Mouse (Mus musculus) intestine, embryonic 14.5 days (tissue): Measurements from ENCODE around the gene Baiap2. TPM values are rescaled to one million over a fixed set of nuclear protein-coding genes. Genes with fewer than 3 reads are reported as not detected.

Experiments
- ATAC-seq: fragments of 200-750 bp; cut with Nextera tagmentation; replicated peaks from 2 replicates; pipeline ENCODE4 v1.8.0; 2017; ENCODE audit warnings: low read depth, moderate number of reproducible peaks, moderate TSS enrichment, moderate library complexity; ENCODE audit not compliant: low FRiP score, low TSS enrichment
- DNase-seq: peaks from one replicate; pipeline ENCODE4 v3.0.0-alpha.2; 2018; ENCODE audit warnings: low spot score
- H3K27ac ChIP-seq: fragments of 300-500 bp; sonication (generic); 2 replicates; pipeline ENCODE4 v1.5.1; 2014; ENCODE audit warnings: low read depth, mild to moderate bottlenecking, control low read depth
- H3K27me3 ChIP-seq: fragments of 300-500 bp; sonication (generic); replicated peaks from 2 replicates; pipeline ENCODE4 v1.6.1; 2014; ENCODE audit warnings: low read length, control low read depth; ENCODE audit not compliant: control insufficient read depth, insufficient read depth
- H3K36me3 ChIP-seq: fragments of 300-500 bp; sonication (generic); 2 replicates; pipeline ENCODE4 v1.6.1; 2014; ENCODE audit warnings: low read length, control low read depth; ENCODE audit not compliant: control insufficient read depth, insufficient read depth
- H3K4me1 ChIP-seq: fragments of 300-500 bp; sonication (generic); replicated peaks from 2 replicates; pipeline ENCODE4 v1.6.1; 2014; ENCODE audit warnings: low read length, control low read depth, mixed read lengths; ENCODE audit not compliant: control insufficient read depth, insufficient read depth
- H3K4me2 ChIP-seq: fragments of 300-500 bp; sonication (generic); 2 replicates; pipeline ENCODE4 v1.6.1; 2014; ENCODE audit warnings: low read length
- H3K4me3 ChIP-seq: fragments of 300-500 bp; sonication (generic); 2 replicates; pipeline ENCODE4 v1.5.1; 2014; ENCODE audit warnings: low read depth, low read length, control low read depth, mixed read lengths
- H3K9ac ChIP-seq: fragments of 300-500 bp; sonication (generic); 2 replicates; pipeline ENCODE4 v1.6.1; 2014; ENCODE audit warnings: mild to moderate bottlenecking, low read length
- H3K9me3 ChIP-seq: fragments of 300-500 bp; sonication (generic); 2 replicates; pipeline ENCODE4 v1.6.1; 2016; ENCODE audit warnings: low read length, control low read depth; ENCODE audit not compliant: control insufficient read depth
- WGBS: fragments of 180-500 bp; shearing (Covaris S2); extraction: QIAGEN DNeasy Blood & Tissue Kit; methylation state at CpG from one replicate; pipeline ENCODE4 v1.1.7; 2014; 5-methylcytosine and 5-hydroxymethylcytosine counted together
- polyA plus RNA-seq: library from polyadenylated mRNA; unstranded; fragments of >200 nt; fragmentation: Nextera tagmentation; extraction: Ambion mirVana; gene quantifications from 2 replicates; pipeline ENCODE4 v1.2.1, GENCODE M21; 2014

Baiap2 gene
- polyA plus RNA-seq: 15.2 and 17.5 TPM in 2 replicates

DNA sequence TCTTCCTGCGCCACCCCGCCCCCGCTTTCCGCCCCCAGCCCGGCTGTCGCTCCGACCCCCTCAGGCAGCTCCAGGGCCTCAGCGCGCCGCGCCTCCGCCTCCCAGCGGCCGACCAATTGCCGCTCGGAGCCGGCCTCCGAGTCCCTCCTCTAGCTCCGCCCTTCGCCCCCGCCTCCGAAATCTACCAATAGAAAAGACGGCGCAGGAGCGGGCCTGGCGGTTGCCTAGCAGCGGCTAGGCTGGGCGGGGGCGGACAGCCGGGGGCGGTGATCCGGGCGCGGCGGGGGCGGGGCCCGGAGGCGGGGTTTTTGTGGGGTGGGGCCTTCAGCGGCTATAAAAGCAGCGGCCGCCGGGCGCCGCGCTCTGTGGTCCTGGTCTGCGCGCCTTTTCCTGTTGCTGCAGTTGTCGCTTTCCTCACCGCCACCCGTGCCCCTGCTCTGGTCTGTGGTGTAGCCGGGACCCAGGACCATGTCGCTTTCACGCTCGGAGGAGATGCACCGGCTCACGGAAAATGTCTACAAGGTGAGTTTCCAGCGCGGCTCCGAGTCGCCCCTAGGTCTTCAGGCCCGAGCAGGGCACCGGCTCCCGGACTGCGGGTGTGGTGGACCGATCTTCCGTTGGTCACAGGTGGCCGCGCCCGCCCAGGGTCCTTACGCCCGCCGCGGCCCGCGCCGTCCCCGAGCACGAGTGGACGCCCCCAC, at the start of gene Baiap2:
Baiap2 (plus strand) TSS at position 37 of the 701 bp plus-strand sequence.
- ATAC-seq: peak; percentile 89
- DNase-seq: peak; percentile 99
- under 1% methylated on average over 74 of the region's 79 CpGs for WGBS

DNA sequence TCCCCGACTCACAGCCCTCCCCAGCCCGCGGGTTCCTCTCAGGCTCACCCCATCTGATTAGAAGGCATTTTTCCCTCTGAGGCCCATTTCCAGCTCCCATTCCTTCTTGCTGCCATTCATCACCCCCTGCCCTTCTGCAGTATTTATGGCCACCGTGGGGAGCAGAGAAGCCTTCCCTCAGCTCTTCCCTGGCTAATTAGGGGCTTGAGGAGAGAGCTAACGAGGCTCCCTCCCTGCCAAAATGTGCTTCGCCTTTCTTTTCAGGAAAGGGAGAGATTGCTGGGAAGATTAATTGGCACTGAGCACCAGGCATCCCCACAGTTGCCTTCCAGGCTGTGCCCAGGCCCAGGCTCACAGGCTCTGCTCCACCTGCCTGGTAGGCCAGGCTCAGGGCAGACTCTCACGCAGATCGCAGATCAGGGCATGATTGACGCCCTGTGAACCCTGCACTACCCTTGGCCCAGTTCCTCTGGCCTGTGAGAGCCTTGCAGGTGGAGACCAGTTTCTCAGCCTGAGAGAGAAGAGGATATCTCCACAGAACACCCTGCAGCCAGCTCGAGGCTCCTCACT, 48.8 kb upstream of the Baiap2 start:
- Histone ChIP-seq H3K27ac (no peak overlapping the region), H3K4me3 (no peak overlapping the region), H3K9me3 (no peaks in the 10 kb centered on the region), H3K4me1 (no peaks in the 10 kb centered on the region), H3K27me3 (no peaks in the 10 kb centered on the region), H3K9ac (no peak overlapping the region), H3K4me2 (no peak overlapping the region), H3K36me3 (peaks cover 70% of the 10 kb centered on the region)
- no peak for DNase-seq
- ATAC-seq: no peak
- 67% methylated on average over 10 of the region's 10 CpGs for WGBS

More for the DNA sequence above, at the start of gene Baiap2:
- H3K36me3 ChIP-seq: no peaks in the 10 kb centered on the region
- peak within 1 kb of the TSS; percentile 69 for H3K9ac ChIP-seq
- H3K4me3 ChIP-seq: peak within 1 kb of the TSS; percentile 64
- H3K27me3 ChIP-seq: no peaks in the 10 kb centered on the region
- peak within 1 kb of the TSS; percentile 70 for H3K4me2 ChIP-seq
- no peaks in the 10 kb centered on the region for H3K9me3 ChIP-seq
- H3K27ac ChIP-seq: peak within 1 kb of the TSS; percentile 82
- peaks cover 59% of the 10 kb centered on the region for H3K4me1 ChIP-seq

DNA sequence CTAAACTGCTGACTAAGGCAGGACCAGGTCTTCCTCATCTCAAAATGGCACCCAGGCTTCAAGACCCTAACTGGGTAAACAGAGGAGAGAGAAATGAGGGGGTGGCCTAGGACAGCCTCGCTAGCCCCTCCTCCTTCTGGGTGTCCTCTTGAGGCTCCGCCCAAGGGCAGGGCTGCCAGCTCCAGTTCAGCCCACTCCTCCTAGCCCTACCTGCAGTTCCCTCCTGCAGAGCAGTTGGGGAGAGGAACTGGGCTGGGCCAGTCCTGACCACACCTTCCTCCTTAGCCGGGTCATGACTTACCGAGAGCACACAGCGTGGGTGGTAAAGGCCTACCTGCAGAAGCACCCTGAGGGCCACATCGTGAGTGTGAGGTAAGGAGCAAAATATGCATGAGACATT, 47.9 kb upstream of the Baiap2 start:
- ATAC-seq (0 out of 2 replicates have a peak, but pooled peaks have one; percentile 48), DNase-seq (no peak)
- H3K27ac ChIP-seq: no peak overlapping the region

DNA sequence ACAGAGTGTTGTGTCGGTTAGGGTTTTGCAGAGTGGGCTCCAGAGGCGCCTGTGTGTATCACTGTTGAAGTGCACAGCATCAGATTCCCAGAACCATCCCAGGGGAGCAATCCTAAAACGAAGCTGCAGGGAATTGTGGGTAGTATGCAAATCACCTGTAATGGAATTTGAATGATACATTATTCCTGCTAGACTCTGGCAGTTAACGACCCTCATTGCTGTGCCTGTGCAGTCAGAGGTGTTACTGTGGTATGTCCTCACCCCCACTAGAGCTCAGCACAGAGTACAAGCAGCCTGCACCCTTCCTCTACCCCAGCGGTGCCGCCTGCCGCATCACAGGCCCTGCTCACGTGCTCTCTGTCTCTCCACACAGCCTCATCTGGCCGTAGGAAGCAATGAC, 45.5 kb upstream of the Baiap2 start:
- no peaks in the 10 kb centered on the region for H3K9me3 ChIP-seq
- H3K27me3 ChIP-seq: no peaks in the 10 kb centered on the region
- H3K9ac ChIP-seq: no peak overlapping the region
- peaks cover 46% of the 10 kb centered on the region for H3K36me3 ChIP-seq
- H3K4me3 ChIP-seq: no peak overlapping the region
- H3K27ac ChIP-seq: no peak overlapping the region
- H3K4me2 ChIP-seq: no peak overlapping the region
- ATAC-seq (no peak), DNase-seq (no peak)
- 81% methylated on average over 9 of the region's 9 CpGs for WGBS
- H3K4me1 ChIP-seq: no peaks in the 10 kb centered on the region

More for the DNA sequence above, 47.9 kb upstream of the Baiap2 start:
- WGBS: 47% methylated on average over 6 of the region's 6 CpGs
- Histone ChIP-seq H3K4me2 (no peak overlapping the region), H3K4me3 (no peak overlapping the region), H3K27me3 (no peaks in the 10 kb centered on the region), H3K36me3 (peaks cover 69% of the 10 kb centered on the region), H3K9me3 (no peaks in the 10 kb centered on the region), H3K9ac (no peak overlapping the region), H3K4me1 (no peaks in the 10 kb centered on the region)

GRCm38 (mm10) chr11:119898976-119899375, 43.6 kb upstream of the Baiap2 start:
- H3K36me3 ChIP-seq: peaks cover 42% of the 10 kb centered on the region
- H3K27me3 ChIP-seq: no peaks in the 10 kb centered on the region
- no peak overlapping the region for H3K27ac ChIP-seq
- no peak overlapping the region for H3K4me2 ChIP-seq
- H3K4me1 ChIP-seq: no peaks in the 10 kb centered on the region
- DNase-seq (no peak), ATAC-seq (no peak)
- no peaks in the 10 kb centered on the region for H3K9me3 ChIP-seq
- H3K9ac ChIP-seq: no peak overlapping the region
- no peak overlapping the region for H3K4me3 ChIP-seq
- WGBS: 88% methylated on average over 11 of the region's 11 CpGs

DNA sequence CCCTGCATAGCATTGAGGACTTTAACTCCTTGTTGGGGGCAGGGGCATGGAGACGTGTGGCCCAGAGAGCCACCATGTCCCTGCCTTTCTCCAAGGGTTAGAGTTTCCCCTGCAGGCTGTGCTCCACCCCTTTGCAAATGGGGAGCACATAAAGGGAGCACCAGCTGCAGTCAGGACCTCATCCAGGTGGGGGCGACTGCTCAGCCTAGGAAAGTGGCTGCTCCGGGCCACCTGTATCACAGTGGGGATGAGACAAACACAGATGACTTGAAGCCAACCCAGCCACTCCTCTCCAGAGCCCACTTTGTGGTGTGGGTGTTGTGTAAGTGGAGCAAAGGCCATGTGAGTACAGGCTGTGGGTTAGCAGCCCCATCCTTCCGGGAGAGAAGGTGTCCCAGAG, 41.4 kb upstream of the Baiap2 start:
- H3K9me3 ChIP-seq: no peaks in the 10 kb centered on the region
- no peak overlapping the region for H3K4me3 ChIP-seq
- no peak overlapping the region for H3K27ac ChIP-seq
- no peak for ATAC-seq
- no peaks in the 10 kb centered on the region for H3K4me1 ChIP-seq
- no peak overlapping the region for H3K9ac ChIP-seq
- no peak for DNase-seq
- H3K27me3 ChIP-seq: no peaks in the 10 kb centered on the region
- peaks cover 28% of the 10 kb centered on the region for H3K36me3 ChIP-seq
- H3K4me2 ChIP-seq: no peak overlapping the region
- 71% methylated on average over 4 of the region's 4 CpGs for WGBS

- Histone ChIP-seq H3K4me1 (no peaks in the 10 kb centered on the region), H3K4me3 (no peak overlapping the region), H3K27me3 (peaks cover 2% of the 10 kb centered on the region), H3K9me3 (no peaks in the 10 kb centered on the region), H3K4me2 (no peak overlapping the region), H3K9ac (no peak overlapping the region), H3K27ac (no peak overlapping the region), H3K36me3 (peaks cover 16% of the 10 kb centered on the region)
- WGBS: 82% methylated on average over 4 of the region's 4 CpGs
- ATAC-seq (no peak), DNase-seq (no peak)
Observed at GRCm38 (mm10) chr11:119902891-119903290, 39.7 kb upstream of the Baiap2 start.

DNA sequence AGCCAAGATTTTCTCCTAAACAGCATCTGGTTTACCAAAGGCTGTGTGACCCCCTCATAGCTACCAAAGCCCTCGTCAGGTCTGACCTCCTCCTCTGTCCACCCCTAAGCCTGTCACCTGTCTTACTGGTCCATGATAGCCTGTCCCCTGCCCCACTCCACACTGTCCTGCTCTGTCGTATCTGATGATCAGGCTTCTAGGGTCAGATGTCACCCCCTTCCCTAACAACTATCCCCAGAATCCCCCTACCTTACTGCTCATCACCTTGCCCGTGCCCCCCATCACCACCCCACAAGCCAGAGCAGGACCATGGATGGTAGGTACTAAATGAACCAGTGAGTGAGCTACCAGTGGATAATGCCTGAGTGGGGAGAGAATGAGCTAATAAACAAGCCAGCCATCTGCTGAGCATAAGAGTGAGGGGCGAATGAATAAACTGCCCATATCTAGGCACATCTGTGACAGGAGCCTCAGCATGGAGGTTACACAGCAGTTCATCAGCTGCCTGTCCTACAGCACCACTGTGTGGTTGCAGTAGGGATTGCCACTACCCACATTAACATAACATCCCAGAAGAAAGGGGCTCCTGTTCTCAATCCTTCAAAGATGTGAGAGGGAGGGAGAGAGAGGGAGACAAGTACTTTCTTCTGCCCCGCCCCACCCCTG, 37.8 kb upstream of the Baiap2 start:
- H3K9me3 ChIP-seq: no peaks in the 10 kb centered on the region
- no peak overlapping the region for H3K4me2 ChIP-seq
- WGBS: 34% methylated on average over 5 of the region's 5 CpGs
- no peaks in the 10 kb centered on the region for H3K4me1 ChIP-seq
- H3K4me3 ChIP-seq: no peak overlapping the region
- ATAC-seq: peak; percentile 51
- H3K27me3 ChIP-seq: peaks cover 11% of the 10 kb centered on the region
- no peak overlapping the region for H3K9ac ChIP-seq
- H3K36me3 ChIP-seq: no peaks in the 10 kb centered on the region
- DNase-seq: peak; percentile 83
- H3K27ac ChIP-seq: no peak overlapping the region
